Mouse (Mus musculus): ENCODE data around the gene Gpr39. TPM values are rescaled to one million over a fixed set of nuclear protein-coding genes. Genes with fewer than 3 reads are reported as not detected.

The Gpr39 gene
- total RNA-seq, 1 experiment from 2014 or later = not detected

GRCm38 (mm10) chr1:125912601-125913600, 236.1 kb downstream of the Gpr39 start, which contains the start of gene Lypd1:
TSS of gene Lypd1 (minus strand) at chr1:125913101.
- no peak for ATAC-seq (replicated peaks; ENCODE audit: low read depth, poor library complexity, severe bottlenecking)

GRCm38 (mm10) chr1:125920696-125921095, 243.9 kb downstream of the Gpr39 start:
- no peak for ATAC-seq (replicated peaks; ENCODE audit: low read depth, poor library complexity, severe bottlenecking)

- no peak for ATAC-seq (replicated peaks; ENCODE audit: low read depth, poor library complexity, severe bottlenecking)
These were observed 246.3 kb downstream of the Gpr39 start for GRCm38 (mm10) chr1:125923062-125923461.

Other genes with a start within 250 kb of the Gpr39 start
- 560 and 730 TPM in 2 replicates for gene Actr3, start 241.3 kb upstream of the Gpr39 start, total RNA-seq (2017)
- 8.5 and 9.8 TPM in 2 replicates for gene Slc35f5, start 116.4 kb upstream of the Gpr39 start, total RNA-seq (2017)
- gene Lypd1, start 236.1 kb downstream of the Gpr39 start, total RNA-seq (2017) = not detected in 2 replicates

Measured in common myeloid progenitor, adult 5-6 weeks (primary cell).